Mouse (Mus musculus) liver, embryonic 14.5 days (tissue): ENCODE measurements around the gene Nfam1.

Source experiments
- CTCF ChIP-seq: IDR thresholded peaks from 2 replicates; pipeline ENCODE4 v1.5.1; 2016; ENCODE audit warnings: antibody characterized with exemption, low read depth, control low read depth
- EP300 ChIP-seq: IDR thresholded peaks from 2 replicates; pipeline ENCODE4 v1.6.1; 2016; ENCODE audit warnings: antibody characterized with exemption, low read depth

- TF ChIP-seq CTCF (no peak), EP300 (no peak)
Measured at GRCm38 (mm10) chr15:82954034-82954433, 79.1 kb downstream of the Nfam1 start.
